Mouse (Mus musculus) MN1 (cell line): ENCODE measurements at regions not wholly inside any gene's neighbourhood (a gene's known extent, or its start where the extent isn't known, plus 50 kb on each side); places are given as distances from the start of the nearest gene placed in this dataset.

Source experiments
- DNase-seq: peaks from one replicate; pipeline ENCODE4 v3.0.0-alpha.2; 2016; ENCODE audit warnings: low spot score

DNA sequence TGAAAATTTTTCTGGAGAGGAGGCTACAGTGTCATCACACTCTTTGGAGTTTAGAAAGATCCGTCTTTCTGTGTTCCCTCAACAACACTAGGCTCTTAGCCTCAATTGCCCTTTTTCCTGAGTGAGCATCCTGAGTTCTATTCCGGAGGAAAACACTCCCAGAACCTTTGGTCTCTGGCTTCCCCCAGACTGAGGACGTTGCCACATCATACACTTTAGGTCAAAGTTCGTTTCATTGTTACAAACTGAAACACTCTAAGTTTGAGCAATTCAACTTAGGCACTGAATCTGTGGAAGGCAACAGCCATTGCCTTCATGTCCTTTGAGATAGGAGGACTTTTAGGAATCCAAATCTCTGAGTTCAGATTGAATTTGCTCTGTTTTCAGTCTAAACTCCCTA lies 85.0 kb downstream of the Arl4a start:
- no peak for DNase-seq

GRCm38 (mm10) chr12:39951911-39952310 lies 85.9 kb downstream of the Arl4a start:
- no peak for DNase-seq

- DNase-seq, result no peak
Measured at GRCm38 (mm10) chr12:39950270-39950801, 87.5 kb downstream of the Arl4a start.

- DNase-seq, result no peak
Measured at GRCm38 (mm10) chr12:39942910-39943309, 94.9 kb downstream of the Arl4a start.

DNA sequence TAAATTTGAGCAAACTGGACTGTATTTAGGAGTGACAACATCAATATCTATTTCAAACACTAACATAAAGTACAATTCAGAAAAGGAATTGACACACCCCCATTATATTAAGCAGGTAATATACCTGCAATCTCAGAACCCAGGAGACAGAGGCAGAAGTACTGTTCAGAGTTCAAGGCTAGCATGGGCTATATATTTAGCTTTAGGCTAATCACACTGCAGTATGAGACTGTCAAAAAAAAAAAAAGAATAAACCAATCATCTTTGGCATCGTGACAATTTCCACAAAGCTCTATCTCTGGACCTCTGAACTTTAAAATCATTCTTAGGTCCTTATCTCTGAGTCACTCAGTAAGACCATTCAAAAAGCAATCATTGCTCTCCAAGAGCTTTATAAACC lies 96.7 kb downstream of the Arl4a start:
- DNase-seq, result no peak

DNA sequence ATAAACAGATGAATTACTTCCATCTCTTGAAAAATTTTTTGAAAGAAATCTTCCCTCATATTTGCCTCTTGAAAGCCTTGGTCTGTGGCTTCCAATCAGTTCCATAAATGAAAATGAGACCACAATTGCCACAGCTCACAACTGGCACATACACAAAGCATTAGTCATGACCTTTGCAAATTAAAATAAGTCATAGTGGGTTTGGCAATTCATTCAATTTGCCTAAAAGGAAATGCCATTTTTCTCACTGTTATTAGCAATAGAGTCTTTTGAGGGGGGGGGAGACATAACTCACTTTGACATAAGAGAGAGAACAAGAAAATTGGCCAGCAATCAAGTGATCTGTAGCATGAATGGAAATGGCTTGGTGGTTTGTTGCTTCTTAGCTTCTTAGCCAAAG lies 98.8 kb downstream of the Arl4a start:
- no peak for DNase-seq

- DNase-seq, result no peak
Measured at GRCm38 (mm10) chr12:39938211-39938610, 99.6 kb downstream of the Arl4a start.

DNA sequence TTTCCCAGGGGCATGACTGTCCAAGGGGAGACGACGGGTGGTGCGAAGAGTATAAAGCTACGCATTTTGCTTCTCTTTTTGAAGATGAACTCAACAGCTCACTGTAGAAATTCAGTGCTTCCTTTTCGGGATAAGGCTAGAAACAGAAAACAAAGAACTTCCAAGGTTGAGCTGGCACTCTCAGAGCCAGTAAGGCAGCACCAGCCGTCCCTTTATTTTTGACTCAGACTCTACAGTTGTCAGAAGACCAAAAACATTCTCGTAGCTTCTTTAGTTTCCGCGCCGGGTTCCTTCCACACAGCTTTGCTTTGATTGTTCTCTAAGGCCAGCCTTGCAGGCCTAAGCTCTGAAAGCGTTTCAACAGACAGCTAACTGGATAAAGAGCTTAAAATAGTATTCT lies 101.5 kb downstream of the Arl4a start:
- no peak for DNase-seq

- DNase-seq, result no peak
Measured at GRCm38 (mm10) chr12:39935775-39936174, 102.0 kb downstream of the Arl4a start.

DNA sequence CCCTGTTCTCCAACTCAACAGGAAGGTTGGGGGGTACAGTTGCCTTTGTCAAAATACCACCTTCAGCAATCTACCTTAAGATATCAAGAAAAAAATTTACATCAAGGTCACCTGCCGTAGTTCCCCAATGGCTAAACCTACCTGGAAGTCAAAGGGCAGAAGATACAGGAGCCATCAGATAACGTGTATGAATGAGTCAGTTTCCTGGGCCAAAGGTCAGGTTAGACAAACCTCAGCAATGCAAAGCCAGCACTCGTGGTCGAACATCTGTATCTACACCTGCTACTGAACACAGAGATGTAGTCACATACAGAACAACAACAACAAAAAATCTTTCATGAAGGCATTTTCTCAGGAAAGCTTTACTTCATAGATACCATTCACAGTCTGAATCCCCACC lies 102.9 kb downstream of the Arl4a start:
- DNase-seq, result no peak

- DNase-seq, result peak; percentile 59
Measured at GRCm38 (mm10) chr12:39931251-39931650, 106.6 kb downstream of the Arl4a start.

DNA sequence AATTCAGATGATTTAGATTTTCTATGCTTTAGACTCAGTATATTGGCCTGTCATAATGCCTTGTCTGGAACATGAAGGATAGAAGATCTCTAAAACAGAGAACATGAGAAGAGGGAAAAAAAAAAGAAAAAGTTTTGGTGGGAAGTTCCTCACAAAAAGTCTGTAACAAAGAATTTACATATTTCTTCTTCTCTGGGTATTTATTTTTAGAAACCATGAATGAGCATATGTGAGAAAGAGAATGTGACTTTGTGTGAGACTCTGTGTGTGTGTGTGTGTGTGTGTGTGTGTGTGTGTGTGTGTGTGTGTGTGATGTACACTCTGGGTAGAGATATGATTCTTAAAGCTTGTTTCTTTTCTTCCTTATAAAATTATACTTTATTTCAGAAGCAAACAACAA lies 109.9 kb downstream of the Arl4a start:
- no peak for DNase-seq

DNA sequence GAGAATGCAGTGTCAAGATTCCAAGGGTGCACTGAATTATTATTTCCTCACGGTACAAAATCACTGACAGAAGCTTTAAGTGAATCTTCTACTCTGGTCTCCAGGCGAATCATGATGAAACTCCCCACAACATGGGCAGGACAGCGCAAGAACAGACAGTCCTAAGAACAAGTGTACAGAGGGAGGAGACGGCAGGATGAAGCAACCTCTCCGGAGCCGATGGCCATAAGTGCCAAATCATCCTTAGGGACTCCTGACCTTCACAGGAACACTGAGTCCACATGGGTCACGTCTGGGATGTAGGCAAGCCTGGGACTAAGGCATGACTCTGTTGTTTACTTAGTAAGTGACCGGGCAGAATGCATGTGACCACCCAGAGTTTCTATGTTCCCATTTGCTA lies 110.8 kb downstream of the Arl4a start:
- DNase-seq, result no peak

GRCm38 (mm10) chr12:39921481-39921880 lies 116.3 kb downstream of the Arl4a start:
- DNase-seq, result no peak

- DNase-seq, result peak; percentile 96
Measured at GRCm38 (mm10) chr12:39920466-39920913, 117.3 kb downstream of the Arl4a start.

DNA sequence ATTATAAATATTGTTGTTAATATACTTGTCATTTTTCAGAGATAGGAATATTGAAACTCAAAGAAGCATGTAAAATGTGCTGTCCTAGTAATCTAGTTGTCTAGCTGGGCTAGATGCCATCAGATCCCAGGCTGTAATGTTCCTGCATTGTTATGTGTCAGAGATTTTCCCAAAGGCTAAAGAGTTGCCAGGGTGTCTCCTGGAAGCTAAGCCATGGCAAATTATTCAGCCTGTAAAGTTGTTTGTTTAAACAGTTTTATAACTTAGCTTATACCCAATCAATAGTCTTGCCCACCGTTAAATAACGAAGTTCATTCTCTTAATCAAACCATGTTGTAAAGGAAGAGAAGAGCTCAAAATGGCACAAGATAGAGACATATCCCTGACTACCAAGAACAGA lies 117.9 kb downstream of the Arl4a start:
- no peak for DNase-seq

DNA sequence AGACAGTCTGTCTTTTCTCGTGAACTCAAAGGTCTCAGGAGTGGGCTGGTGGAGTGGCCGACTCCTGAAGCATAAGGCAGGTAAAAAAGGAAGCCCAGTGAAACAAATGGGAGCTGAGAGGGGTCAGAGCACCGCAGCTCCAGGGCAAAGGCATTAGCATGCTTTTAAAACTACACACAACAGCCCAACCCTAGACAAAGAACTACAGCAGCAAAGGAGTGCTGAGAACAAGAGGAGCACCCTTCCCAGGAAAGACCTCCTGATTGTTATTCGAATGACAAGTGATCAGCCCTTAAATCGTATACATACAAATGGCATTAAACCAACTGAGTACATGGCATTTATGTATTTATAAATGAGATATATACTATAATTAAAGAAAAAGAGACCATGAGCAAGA lies 149.3 kb downstream of the Arl4a start:
- DNase-seq, result no peak

- DNase-seq, result peak; percentile 43
Measured at GRCm38 (mm10) chr12:39885366-39885765, 152.5 kb downstream of the Arl4a start.

- DNase-seq, result no peak
Measured at GRCm38 (mm10) chr12:39880309-39880708, 157.5 kb downstream of the Arl4a start.

- DNase-seq, result no peak
Measured at GRCm38 (mm10) chr12:39873917-39874316, 163.9 kb downstream of the Arl4a start.

GRCm38 (mm10) chr12:39861797-39862196 lies 176.0 kb downstream of the Arl4a start:
- no peak for DNase-seq

DNA sequence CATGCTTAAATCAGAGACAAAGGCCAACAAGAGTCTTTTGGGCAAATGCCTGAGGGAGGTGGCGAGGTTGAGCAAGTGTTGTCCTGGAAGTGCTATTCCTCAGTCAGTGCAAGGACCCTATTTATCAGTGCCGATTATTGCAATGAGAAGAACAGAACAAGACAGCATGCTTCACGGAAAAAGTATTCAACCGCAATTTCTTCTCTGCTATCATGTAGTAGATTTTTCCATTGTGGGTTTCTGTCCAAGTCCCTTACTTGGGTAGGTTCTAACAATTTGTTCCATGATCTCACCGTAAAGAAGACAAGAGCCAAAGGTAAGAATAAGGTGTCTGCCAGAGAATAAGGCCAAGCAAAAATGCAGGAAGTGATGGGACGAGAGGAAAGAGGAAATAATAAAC lies 186.2 kb downstream of the Arl4a start:
- no peak for DNase-seq

GRCm38 (mm10) chr12:39849346-39850058 lies 188.3 kb downstream of the Arl4a start:
- DNase-seq, result no peak

DNA sequence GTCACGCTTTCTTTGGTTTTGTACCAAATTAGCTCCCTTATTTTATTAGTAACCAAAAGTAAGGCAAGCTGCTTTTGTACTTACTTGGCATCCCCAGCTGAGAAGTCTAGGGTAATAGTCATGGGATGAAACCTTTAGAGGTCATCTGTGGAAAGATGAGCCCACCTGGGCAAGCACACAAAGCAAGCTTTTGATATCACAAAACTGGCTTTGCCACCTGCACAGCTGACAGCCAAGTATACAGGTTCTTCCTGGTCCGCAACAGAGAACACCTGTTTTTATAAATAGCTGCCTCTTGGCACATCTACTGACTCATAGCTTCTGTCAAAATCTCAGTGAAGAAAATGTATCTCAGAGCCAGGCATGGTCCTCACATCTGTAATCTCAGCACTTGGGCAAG lies 197.2 kb downstream of the Arl4a start:
- no peak for DNase-seq
